Mouse (Mus musculus) CH12.LX (cell line): ENCODE data around the gene Cux1. TPM values are rescaled to one million over a fixed set of nuclear protein-coding genes. Genes with fewer than 3 reads are reported as not detected.

Experiments used
- polyA plus RNA-seq: library from polyadenylated mRNA; unstranded; fragments of >175 nt; gene quantifications from 2 replicates; pipeline ENCODE4 v1.2.1, GENCODE M21; 2012; ENCODE audit warnings: low read depth; ENCODE audit not compliant: insufficient read length
- total RNA-seq, 2 experiments: library from RNA; depleted of rRNA; stranded (reverse); fragments of 300-350 nt in 1 of 2; fragments of >200 nt in 1 of 2; gene quantifications; 2 replicates each; pipeline ENCODE4 v1.2.3; 2012 to 2014

Gene Cux1
- total and polyA plus RNA-seq, 3 experiments: 12.4 to 21.9 (median 19.6) TPM

Other genes starting within 250 kb of the Cux1 start
- not detected in 2 replicates for gene Myl10, start 125.7 kb upstream of the Cux1 start, total RNA-seq (2012; rRNA removed)
- not detected in 2 replicates for gene Myl10, start 125.7 kb upstream of the Cux1 start, total RNA-seq (2014; rRNA removed)
- not detected in 2 replicates for gene Myl10, start 125.7 kb upstream of the Cux1 start, polyA plus RNA-seq